Mouse (Mus musculus): ENCODE measurements around the gene Ahcyl1.

DNA sequence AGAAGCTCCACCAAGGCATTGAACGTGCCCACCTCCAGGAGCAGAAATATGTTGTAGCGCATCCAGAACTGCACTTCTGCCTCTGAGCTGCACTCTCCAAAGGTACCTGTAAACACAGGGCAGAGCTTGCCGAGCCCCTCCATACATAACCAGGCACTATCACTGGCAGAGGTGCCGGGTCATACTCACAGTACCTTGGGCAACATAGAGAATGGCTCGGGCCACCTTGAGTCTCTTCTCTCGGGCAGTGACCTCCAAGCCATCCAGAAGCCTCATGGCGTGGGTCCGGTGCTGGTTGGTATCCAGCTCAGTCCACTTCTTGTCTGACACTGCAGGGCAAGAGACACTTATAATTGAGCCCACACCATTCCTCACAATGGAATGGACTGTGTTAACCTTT, 69.6 kb downstream of the Ahcyl1 start:
- TF ChIP-seq CTCF (IDR thresholded peaks at IDR 0.05; ENCODE audit: control insufficient read depth, insufficient read depth, insufficient read length) (no peak), USF1 (IDR thresholded peaks at IDR 0.05; ENCODE audit: low read depth) (no peak), CEBPB (IDR thresholded peaks at IDR 0.05; ENCODE audit: low read depth) (no peak), MAX (IDR thresholded peaks at IDR 0.05) (no peak), MYOG (IDR thresholded peaks at IDR 0.05; ENCODE audit: control insufficient read depth, extremely low read depth, insufficient read length) (no peak), MYOD1 (IDR thresholded peaks at IDR 0.05; ENCODE audit: control insufficient read depth, insufficient read length, low read depth) (no peak), FOSL1 (IDR thresholded peaks at IDR 0.05; ENCODE audit: insufficient read depth, low read length, poor library complexity, severe bottlenecking) (no peak)
